Mouse (Mus musculus): Measurements from ENCODE around the gene Lcn4. TPM values are rescaled to one million over a fixed set of nuclear protein-coding genes. Genes with fewer than 3 reads are reported as not detected.
A peak's percentile ranks its signal among the peaks of the same experiment; 100 is the strongest.

The Lcn4 gene
- polyA plus RNA-seq, 1 experiment from 2014 or later = not detected

- Histone ChIP-seq H3K9ac (ENCODE audit: low read length) (no peak overlapping the region), H3K27me3 (ENCODE audit: control insufficient read depth, insufficient read depth, low read length) (no peaks in the 10 kb centered on the region), H3K9me3 (replicated peaks; ENCODE audit: control insufficient read depth, low read length) (no peaks in the 10 kb centered on the region), H3K4me2 (ENCODE audit: low read depth, low read length) (no peak overlapping the region), H3K36me3 (ENCODE audit: control insufficient read depth, insufficient read depth) (no peaks in the 10 kb centered on the region), H3K27ac (ENCODE audit: low read length) (no peak overlapping the region), H3K4me3 (ENCODE audit: low read length) (no peak overlapping the region), H3K4me1 (ENCODE audit: control insufficient read depth, insufficient read depth, low read length) (no peaks in the 10 kb centered on the region)
- WGBS = 57% methylated on average over 1 of the region's 1 CpGs
- no peak for ATAC-seq (replicated peaks; ENCODE audit: extremely low read depth, insufficient read depth, low FRiP score)
Measured at GRCm38 (mm10) chr2:26654687-26655086, 16.4 kb downstream of the Lcn4 start.

- Histone ChIP-seq H3K4me2 (ENCODE audit: low read depth, low read length) (no peak overlapping the region), H3K36me3 (ENCODE audit: control insufficient read depth, insufficient read depth) (no peaks in the 10 kb centered on the region), H3K27ac (ENCODE audit: low read length) (no peak overlapping the region), H3K4me1 (ENCODE audit: control insufficient read depth, insufficient read depth, low read length) (no peaks in the 10 kb centered on the region), H3K9ac (ENCODE audit: low read length) (no peak overlapping the region), H3K27me3 (ENCODE audit: control insufficient read depth, insufficient read depth, low read length) (no peaks in the 10 kb centered on the region), H3K4me3 (ENCODE audit: low read length) (no peak overlapping the region), H3K9me3 (replicated peaks; ENCODE audit: control insufficient read depth, low read length) (no peaks in the 10 kb centered on the region)
- WGBS = 13% methylated on average over 3 of the region's 3 CpGs
- ATAC-seq (replicated peaks; ENCODE audit: extremely low read depth, insufficient read depth, low FRiP score) = peak; percentile 96
Measured at GRCm38 (mm10) chr2:26646643-26647293, 24.3 kb downstream of the Lcn4 start.

- no peaks in the 10 kb centered on the region for H3K27me3 ChIP-seq (ENCODE audit: control insufficient read depth, insufficient read depth, low read length)
- H3K4me2 ChIP-seq (ENCODE audit: low read depth, low read length) = no peak overlapping the region
- no peak for ATAC-seq (replicated peaks; ENCODE audit: extremely low read depth, insufficient read depth, low FRiP score)
- H3K9ac ChIP-seq (ENCODE audit: low read length) = no peak overlapping the region
- H3K36me3 ChIP-seq (ENCODE audit: control insufficient read depth, insufficient read depth) = no peaks in the 10 kb centered on the region
- H3K4me1 ChIP-seq (ENCODE audit: control insufficient read depth, insufficient read depth, low read length) = peaks cover 3% of the 10 kb centered on the region
- H3K4me3 ChIP-seq (ENCODE audit: low read length) = no peak overlapping the region
- no peak overlapping the region for H3K27ac ChIP-seq (ENCODE audit: low read length)
- 57% methylated on average over 2 of the region's 2 CpGs for WGBS
- H3K9me3 ChIP-seq (replicated peaks; ENCODE audit: control insufficient read depth, low read length) = no peaks in the 10 kb centered on the region
Measured at GRCm38 (mm10) chr2:26643942-26644341, 27.1 kb downstream of the Lcn4 start.

GRCm38 (mm10) chr2:26641006-26641647 is 30.0 kb downstream of the Lcn4 start:
- 72% methylated on average over 7 of the region's 7 CpGs for WGBS
- Histone ChIP-seq H3K27ac (ENCODE audit: low read length) (no peak overlapping the region), H3K9ac (ENCODE audit: low read length) (peak overlapping the region; percentile 55), H3K9me3 (replicated peaks; ENCODE audit: control insufficient read depth, low read length) (no peaks in the 10 kb centered on the region), H3K36me3 (ENCODE audit: control insufficient read depth, insufficient read depth) (peaks cover 20% of the 10 kb centered on the region), H3K4me2 (ENCODE audit: low read depth, low read length) (no peak overlapping the region), H3K27me3 (ENCODE audit: control insufficient read depth, insufficient read depth, low read length) (no peaks in the 10 kb centered on the region), H3K4me3 (ENCODE audit: low read length) (no peak overlapping the region), H3K4me1 (ENCODE audit: control insufficient read depth, insufficient read depth, low read length) (peaks cover 17% of the 10 kb centered on the region)
- no peak for ATAC-seq (replicated peaks; ENCODE audit: extremely low read depth, insufficient read depth, low FRiP score)

GRCm38 (mm10) chr2:26639838-26640830 is 30.9 kb downstream of the Lcn4 start:
- peak overlapping the region; percentile 75 for H3K27ac ChIP-seq (ENCODE audit: low read length)
- H3K9me3 ChIP-seq (replicated peaks; ENCODE audit: control insufficient read depth, low read length) = no peaks in the 10 kb centered on the region
- H3K9ac ChIP-seq (ENCODE audit: low read length) = peak overlapping the region; percentile 99
- H3K36me3 ChIP-seq (ENCODE audit: control insufficient read depth, insufficient read depth) = peaks cover 23% of the 10 kb centered on the region
- peak; percentile 85 for ATAC-seq (replicated peaks; ENCODE audit: extremely low read depth, insufficient read depth, low FRiP score)
- peak overlapping the region; percentile 71 for H3K4me2 ChIP-seq (ENCODE audit: low read depth, low read length)
- 3% methylated on average over 49 of the region's 49 CpGs for WGBS
- peaks cover 17% of the 10 kb centered on the region for H3K4me1 ChIP-seq (ENCODE audit: control insufficient read depth, insufficient read depth, low read length)
- H3K4me3 ChIP-seq (ENCODE audit: low read length) = peak overlapping the region; percentile 100
- H3K27me3 ChIP-seq (ENCODE audit: control insufficient read depth, insufficient read depth, low read length) = no peaks in the 10 kb centered on the region

GRCm38 (mm10) chr2:26639083-26639482 is 32.0 kb downstream of the Lcn4 start:
- Histone ChIP-seq H3K4me3 (ENCODE audit: low read length) (peak overlapping the region; percentile 100), H3K4me1 (ENCODE audit: control insufficient read depth, insufficient read depth, low read length) (peaks cover 17% of the 10 kb centered on the region), H3K27ac (ENCODE audit: low read length) (no peak overlapping the region), H3K4me2 (ENCODE audit: low read depth, low read length) (peak overlapping the region; percentile 71), H3K27me3 (ENCODE audit: control insufficient read depth, insufficient read depth, low read length) (no peaks in the 10 kb centered on the region), H3K9ac (ENCODE audit: low read length) (peak overlapping the region; percentile 99), H3K36me3 (ENCODE audit: control insufficient read depth, insufficient read depth) (peaks cover 23% of the 10 kb centered on the region), H3K9me3 (replicated peaks; ENCODE audit: control insufficient read depth, low read length) (no peaks in the 10 kb centered on the region)
- 5% methylated on average over 8 of the region's 8 CpGs for WGBS
- 0 out of 2 replicates have a peak, but pooled peaks have one; percentile 33 for ATAC-seq (replicated peaks; ENCODE audit: extremely low read depth, insufficient read depth, low FRiP score)

GRCm38 (mm10) chr2:26638572-26638971 is 32.5 kb downstream of the Lcn4 start:
- no peak for ATAC-seq (replicated peaks; ENCODE audit: extremely low read depth, insufficient read depth, low FRiP score)
- H3K4me2 ChIP-seq (ENCODE audit: low read depth, low read length) = peak overlapping the region; percentile 71
- H3K4me1 ChIP-seq (ENCODE audit: control insufficient read depth, insufficient read depth, low read length) = peaks cover 17% of the 10 kb centered on the region
- no peaks in the 10 kb centered on the region for H3K9me3 ChIP-seq (replicated peaks; ENCODE audit: control insufficient read depth, low read length)
- H3K27ac ChIP-seq (ENCODE audit: low read length) = no peak overlapping the region
- no peaks in the 10 kb centered on the region for H3K27me3 ChIP-seq (ENCODE audit: control insufficient read depth, insufficient read depth, low read length)
- peaks cover 23% of the 10 kb centered on the region for H3K36me3 ChIP-seq (ENCODE audit: control insufficient read depth, insufficient read depth)
- H3K4me3 ChIP-seq (ENCODE audit: low read length) = peak overlapping the region; percentile 100
- H3K9ac ChIP-seq (ENCODE audit: low read length) = peak overlapping the region; percentile 99; the same call in 1 of the 2 replicates
- 71% methylated on average over 5 of the region's 5 CpGs for WGBS

GRCm38 (mm10) chr2:26638039-26638438 is 33.0 kb downstream of the Lcn4 start:
- WGBS = 72% methylated on average over 5 of the region's 5 CpGs
- peak overlapping the region; percentile 71; the same call in 1 of the 2 replicates for H3K4me2 ChIP-seq (ENCODE audit: low read depth, low read length)
- peak overlapping the region; percentile 42; the same call in 1 of the 2 replicates for H3K9ac ChIP-seq (ENCODE audit: low read length)
- no peaks in the 10 kb centered on the region for H3K9me3 ChIP-seq (replicated peaks; ENCODE audit: control insufficient read depth, low read length)
- H3K36me3 ChIP-seq (ENCODE audit: control insufficient read depth, insufficient read depth) = peaks cover 23% of the 10 kb centered on the region
- no peak for ATAC-seq (replicated peaks; ENCODE audit: extremely low read depth, insufficient read depth, low FRiP score)
- H3K27ac ChIP-seq (ENCODE audit: low read length) = no peak overlapping the region
- H3K27me3 ChIP-seq (ENCODE audit: control insufficient read depth, insufficient read depth, low read length) = no peaks in the 10 kb centered on the region
- H3K4me3 ChIP-seq (ENCODE audit: low read length) = no peak overlapping the region
- peaks cover 17% of the 10 kb centered on the region for H3K4me1 ChIP-seq (ENCODE audit: control insufficient read depth, insufficient read depth, low read length)

Measured in heart, embryonic 16.5 days (tissue).